Mouse (Mus musculus) spleen, postnatal 14 days (tissue): ENCODE data around the gene Ankrd1.

Experiments
- DNase-seq, 2 experiments: peaks; one replicate each; pipeline ENCODE4 v3.0.0; 2021 to 2022; ENCODE audit warnings: low spot score in 2 of 2

Ankrd1 gene

DNA sequence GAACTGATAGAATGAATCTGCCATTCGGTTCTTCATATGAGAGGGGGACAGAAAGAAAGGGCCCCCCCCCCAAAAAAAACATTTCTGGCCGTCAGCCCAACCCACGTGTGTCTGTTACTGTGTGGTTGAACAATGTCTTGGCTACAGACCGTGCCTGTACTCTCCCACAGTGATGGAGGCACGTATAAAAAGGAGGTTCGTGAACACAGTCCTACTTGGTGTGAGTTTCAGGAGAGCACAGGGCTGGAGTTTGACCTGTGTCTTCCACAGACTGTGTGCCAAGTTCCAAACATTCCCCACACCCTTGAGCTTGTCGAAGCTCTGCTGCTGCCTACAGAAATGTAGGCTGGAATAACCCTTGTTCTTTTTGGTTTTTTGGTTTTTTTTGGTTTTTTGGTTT, 9.4 kb downstream of the Ankrd1 start:
- no peak for DNase-seq

GRCm38 (mm10) chr19:36109318-36109944, 10.5 kb downstream of the Ankrd1 start:
- no peak for DNase-seq

GRCm38 (mm10) chr19:36103909-36104308, 16.0 kb downstream of the Ankrd1 start:
- no peak for DNase-seq

DNA sequence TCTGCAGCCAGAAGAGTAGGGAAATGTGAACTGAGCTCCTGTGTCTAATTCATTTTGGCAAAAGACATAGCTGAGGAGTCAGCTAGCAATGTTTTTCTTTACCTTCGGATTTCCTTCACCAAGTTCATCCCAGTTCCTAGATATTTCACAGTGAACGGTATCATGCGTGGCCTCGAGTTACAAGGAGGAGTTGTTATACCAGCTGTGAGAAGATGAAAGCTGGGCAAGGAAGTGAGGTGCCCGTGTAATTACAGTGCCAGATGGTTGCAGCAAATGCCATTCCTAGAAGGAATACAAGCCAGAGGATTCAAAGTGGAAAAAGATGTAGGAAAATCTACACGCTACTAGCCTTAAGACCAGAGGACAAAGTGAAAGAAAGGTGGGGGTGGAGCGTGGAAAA, 21.0 kb downstream of the Ankrd1 start:
- DNase-seq, result no peak

DNA sequence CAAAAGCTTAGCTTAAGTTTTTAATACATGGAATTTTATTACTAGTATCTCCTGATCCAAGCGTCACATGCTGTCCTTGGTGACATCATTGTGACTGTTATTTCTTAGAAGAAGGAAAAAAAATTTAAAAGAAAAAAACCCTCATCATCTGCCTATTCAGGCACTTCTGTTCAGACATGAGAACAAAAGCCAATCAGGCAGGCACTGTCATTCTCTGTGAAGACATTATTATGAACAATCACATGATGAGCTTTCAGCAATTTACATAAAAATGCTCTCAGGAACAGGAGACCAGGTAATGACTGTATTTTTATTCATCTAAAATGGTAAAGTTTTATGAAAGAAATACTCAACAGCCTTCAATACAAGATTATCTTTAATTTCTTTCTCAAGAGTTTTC, 21.6 kb downstream of the Ankrd1 start:
- DNase-seq, result no peak

GRCm38 (mm10) chr19:36097194-36097593, 22.7 kb downstream of the Ankrd1 start:
- DNase-seq, result no peak

GRCm38 (mm10) chr19:36090781-36091180, 29.1 kb downstream of the Ankrd1 start:
- no peak for DNase-seq

GRCm38 (mm10) chr19:36083262-36084225, 36.4 kb downstream of the Ankrd1 start, which contains the start of gene Rpp30:
Gene Rpp30 (plus strand): TSS chr19:36083716.
- DNase-seq, result peak; percentile 65 to 75

GRCm38 (mm10) chr19:36082606-36083261, 37.2 kb downstream of the Ankrd1 start:
- peak in 1 of 2 experiments; percentile 7 for DNase-seq

DNA sequence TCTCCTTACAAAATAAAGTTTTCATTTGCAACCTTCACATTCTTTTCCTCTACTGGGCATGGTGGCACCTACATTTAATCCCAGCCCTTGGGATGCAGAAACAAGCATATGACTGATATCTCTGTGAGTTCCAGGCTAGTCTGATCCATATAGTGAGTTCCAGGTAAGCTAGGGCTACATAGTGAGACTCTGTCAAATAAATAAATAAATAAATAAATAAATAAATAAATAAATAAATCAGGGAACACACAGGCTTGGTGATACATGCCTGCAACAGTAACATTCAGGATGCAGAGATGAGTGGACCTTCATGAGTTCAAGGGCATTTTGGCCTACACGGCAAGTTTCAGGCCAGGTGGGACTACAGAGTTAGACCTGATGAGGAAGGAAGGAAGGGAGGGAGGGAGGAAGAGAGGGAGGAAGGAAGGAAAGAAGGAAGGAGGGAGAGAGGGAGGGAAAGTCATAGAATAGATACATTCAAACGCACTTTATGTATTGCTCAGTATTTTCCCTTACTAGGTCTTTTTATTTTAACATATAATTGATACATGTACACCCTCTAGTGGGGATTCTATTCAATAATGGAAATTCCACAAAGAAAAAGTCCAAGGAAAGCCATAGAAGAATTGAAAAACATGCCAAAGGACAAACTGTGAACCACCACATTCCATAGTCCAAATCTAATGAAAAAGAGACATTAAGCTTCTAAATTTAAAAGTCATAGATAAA, 56.9 kb downstream of the Ankrd1 start:
- DNase-seq, result no peak
